Mouse (Mus musculus): Measurements from ENCODE around the gene Gm49325.

- TF ChIP-seq MAX (IDR thresholded peaks at IDR 0.05; ENCODE audit: low read depth) (no peak), POLR2A (IDR thresholded peaks at IDR 0.05; ENCODE audit: insufficient read length, low read depth) (no peak), MYOD1 (IDR thresholded peaks at IDR 0.05; ENCODE audit: control insufficient read depth in 1 of 3, insufficient read length in 2 of 3, low read depth in 2 of 3) (no peak)
Observed at GRCm38 (mm10) chr10:77663949-77664665, 58.1 kb downstream of the Gm49325 start.
